Mouse (Mus musculus): ENCODE results near the gene Rnf115.
"Not testable (repeated sequence)": the region's sequence is repeated elsewhere in the genome, so short reads cannot be mapped to it uniquely, and the experiment has no call there.

Rnf115 gene

GRCm38 (mm10) chr3:96707903-96708683, 19.4 kb upstream of the Rnf115 start, which contains the start of gene Nudt17:
Gene Nudt17, minus strand, starts transcription at chr3:96708562.
- DNase-seq (ENCODE audit: low spot score) = peak; percentile 62

GRCm38 (mm10) chr3:96708684-96709064, 18.8 kb upstream of the Rnf115 start:
- DNase-seq (ENCODE audit: low spot score) = no peak

DNA sequence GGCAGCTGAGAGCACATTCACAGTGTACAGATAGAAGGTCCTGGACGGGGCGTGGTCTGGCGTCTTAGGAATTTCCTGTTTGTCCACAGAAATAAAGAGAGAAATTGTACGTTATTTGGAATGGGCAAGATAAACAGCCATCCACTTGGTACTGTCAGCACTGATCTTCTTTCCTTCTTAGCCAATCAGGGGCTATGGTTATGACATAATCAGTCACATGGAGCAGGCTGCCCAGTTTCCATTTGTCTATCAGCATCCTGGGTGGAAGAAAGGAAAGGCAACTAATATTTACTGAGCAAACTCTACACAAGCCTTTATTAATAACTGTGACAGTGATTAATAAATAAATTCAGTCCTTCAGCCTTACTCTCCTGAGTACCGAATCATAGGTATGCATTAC, 13.2 kb upstream of the Rnf115 start:
- DNase-seq (ENCODE audit: low spot score) = no peak

GRCm38 (mm10) chr3:96715854-96716253, 11.6 kb upstream of the Rnf115 start:
- DNase-seq (ENCODE audit: low spot score) = no peak

DNA sequence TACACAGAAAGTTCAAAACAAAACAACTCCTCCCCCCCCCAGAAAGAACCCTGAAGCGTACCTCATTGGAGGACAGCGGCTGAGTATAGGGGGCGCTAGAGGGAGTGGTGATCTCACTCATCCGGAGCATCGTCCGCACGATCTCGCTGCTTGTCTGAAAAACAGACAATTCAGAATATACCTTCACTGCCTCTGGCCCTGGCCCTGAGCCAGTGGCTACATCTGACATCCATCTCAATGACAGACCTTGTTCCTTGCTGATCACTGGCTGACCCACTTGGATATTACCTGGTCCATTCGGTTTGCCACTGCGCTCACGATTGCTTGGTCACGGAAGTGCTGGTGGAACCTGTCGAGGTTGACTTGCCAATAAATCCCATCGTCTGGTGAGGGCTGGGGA, 8.3 kb upstream of the Rnf115 start:
- DNase-seq (ENCODE audit: low spot score) = no peak

DNA sequence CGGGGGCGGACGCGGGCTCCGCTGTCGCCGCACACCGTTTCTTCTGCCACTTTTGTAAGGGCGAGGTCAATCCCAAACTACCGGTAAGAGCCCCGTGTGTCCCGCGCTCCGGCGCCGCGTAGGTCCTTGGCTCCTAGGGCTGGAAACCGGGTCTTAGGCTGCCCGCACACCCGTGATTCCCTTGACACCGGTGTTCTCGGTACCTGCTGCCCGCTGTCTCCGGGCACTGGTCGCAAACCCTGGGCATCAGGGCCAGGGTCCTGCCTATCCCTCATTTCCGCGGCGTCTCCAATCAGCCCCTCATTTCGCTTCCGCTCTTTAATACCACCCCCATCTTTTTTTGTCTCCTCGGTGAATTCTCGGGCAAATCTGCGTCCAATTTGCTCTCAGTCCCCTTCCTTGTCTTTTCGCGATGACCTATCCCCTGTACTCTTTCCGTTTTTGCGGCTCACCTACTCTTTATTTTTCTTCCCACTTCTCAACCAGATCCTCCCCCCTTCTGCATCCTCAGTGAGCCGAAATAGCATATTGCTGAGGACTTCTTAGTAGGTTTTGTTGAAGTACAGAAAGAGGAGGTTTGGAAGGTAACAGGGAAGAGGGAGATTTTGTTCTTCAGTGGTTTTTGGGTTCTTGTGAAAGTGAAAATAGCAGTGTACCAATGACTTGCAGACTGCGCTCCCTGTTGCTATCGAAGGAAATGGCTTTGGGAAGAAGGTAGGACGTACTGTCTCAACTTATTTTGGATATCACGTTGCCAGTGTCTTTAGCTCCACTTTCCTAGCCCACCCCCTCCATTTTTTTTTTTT, 567 bp downstream of the Rnf115 start:
- DNase-seq (ENCODE audit: low spot score) = no peak

DNA sequence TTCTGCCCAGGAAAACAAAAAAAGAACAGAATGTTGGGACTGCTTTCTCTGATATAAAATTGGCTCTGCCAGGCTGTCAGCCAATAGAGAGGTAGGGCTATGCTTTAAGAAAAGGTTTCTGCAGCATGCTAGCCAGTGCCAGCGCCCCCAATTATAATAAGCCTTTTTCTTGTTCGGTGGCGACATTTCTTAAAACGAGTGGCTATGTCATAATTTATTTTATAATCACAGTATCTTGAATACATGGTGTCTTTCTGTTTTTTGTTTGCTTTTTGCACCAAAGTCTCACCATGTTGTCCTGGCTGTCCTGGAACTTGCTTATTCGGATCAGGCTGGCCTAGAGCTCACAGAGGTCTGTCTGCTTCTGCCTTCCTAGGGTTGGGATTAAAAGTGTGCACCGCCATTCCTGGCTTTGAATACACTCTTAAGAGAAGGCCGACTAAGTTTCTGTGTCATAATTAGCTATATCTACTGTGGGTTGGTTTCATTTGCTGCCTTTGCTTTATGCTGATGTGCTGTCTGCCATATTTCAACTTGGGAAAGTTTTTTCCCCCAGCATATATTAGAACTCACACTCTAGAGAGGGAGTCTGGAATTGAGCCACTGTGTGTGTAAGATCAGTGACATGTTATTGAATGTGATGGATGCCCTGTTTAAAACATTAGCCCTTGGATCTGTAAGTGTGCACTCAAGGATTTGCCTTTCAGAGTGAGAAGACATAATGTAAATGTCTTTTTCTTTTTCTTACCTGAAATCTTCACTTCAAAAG, 1.4 kb downstream of the Rnf115 start:
- DNase-seq (ENCODE audit: low spot score) = no peak

- DNase-seq (ENCODE audit: low spot score) = no peak
These were observed 1.9 kb downstream of the Rnf115 start for GRCm38 (mm10) chr3:96729403-96729784.

DNA sequence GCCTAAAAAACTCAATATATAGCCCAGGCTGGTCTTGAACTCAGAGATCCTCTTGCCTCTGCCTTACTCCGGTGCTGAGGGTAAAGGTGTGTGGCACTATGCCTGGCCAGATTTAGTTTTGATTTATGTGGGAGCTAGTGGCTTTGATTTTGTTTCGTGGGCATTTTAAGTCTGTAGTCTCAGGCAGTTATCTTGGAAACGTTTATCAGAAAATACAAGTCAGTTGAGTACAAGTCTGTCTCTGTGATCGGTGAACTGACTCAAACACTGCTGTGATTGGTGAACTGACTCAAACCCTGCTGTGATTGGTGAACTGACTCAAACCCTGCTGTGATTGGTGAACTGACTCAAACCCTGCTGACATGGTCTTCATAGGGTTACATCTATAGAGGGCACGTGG, 3.3 kb downstream of the Rnf115 start:
- no peak for DNase-seq (ENCODE audit: low spot score)

- no peak for DNase-seq (ENCODE audit: low spot score)
These were observed 6.5 kb downstream of the Rnf115 start for GRCm38 (mm10) chr3:96733984-96734383.

DNA sequence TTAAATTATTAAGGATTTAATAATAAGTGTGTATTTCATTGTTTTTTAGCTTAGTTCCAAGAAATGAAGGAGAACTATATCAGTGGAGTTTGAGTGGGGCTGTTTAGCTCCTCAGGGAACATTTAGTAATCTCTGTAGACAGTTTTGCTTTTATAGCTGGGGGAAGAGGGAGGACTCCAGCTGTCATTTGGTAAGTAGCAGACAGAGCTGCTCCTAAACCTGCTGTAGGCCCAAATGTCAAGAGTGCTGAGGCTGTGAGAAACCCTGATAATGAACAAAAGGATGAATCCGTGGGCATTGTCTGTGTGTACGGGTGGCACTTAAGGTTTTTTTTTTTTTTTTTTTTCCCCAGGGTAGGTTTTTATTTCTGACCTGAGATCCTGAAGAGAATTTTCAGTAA, 7.7 kb downstream of the Rnf115 start:
- DNase-seq (ENCODE audit: low spot score) = no peak

DNA sequence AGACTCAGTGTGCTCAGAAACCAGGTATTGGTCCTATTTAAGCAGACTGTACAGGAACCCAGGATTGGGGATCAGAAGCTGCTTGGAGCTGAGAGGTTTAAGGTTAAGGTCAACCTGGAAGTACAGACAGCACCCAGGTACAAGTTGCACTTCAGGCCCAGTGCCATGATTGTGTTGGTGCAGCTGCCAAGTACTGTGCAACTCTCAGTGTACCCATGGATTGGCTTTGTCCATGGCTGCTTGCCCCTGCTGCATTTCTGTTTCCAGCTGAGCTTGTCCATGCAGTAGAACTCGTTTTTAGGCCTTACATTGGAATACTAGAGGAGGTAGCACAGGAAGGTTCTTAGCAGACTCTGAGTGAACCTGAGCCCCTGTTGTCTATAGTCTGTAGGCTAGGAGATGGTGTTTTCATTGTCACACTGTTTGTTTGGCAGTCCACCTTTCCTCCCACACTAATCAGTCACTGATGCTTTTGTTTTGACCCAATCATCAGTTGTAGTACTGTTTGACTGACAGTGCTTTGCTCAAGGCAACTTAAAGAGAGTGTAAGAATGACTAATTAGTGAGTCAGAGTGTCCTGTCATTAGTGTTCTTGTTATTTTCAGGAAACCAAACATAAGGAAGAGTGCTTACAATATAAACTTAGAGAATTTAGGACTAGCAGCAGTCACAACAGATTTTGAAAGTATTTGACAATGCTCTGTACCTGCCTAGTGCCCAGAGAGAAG, 9.7 kb downstream of the Rnf115 start:
- DNase-seq (ENCODE audit: low spot score) = no peak

DNA sequence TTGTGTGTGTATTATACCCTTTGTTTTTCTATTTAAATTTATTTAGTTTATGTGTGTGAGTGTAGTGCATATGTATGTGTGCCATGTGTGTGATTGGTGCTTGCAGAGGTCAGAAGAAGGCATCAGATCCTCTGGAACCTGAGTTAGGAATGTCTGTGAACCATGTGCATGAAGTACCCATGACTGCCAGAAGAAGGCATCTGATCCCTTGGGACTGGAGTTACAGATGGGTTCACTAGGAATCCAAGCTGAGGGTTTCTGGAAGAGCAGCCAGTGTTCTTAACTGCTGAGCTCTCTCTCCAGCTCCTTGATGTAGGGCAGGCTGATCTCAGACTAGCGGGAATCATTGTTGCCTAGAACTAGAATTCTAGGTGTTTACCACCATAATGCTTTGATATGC, 10.5 kb downstream of the Rnf115 start:
- no peak for DNase-seq (ENCODE audit: low spot score)

DNA sequence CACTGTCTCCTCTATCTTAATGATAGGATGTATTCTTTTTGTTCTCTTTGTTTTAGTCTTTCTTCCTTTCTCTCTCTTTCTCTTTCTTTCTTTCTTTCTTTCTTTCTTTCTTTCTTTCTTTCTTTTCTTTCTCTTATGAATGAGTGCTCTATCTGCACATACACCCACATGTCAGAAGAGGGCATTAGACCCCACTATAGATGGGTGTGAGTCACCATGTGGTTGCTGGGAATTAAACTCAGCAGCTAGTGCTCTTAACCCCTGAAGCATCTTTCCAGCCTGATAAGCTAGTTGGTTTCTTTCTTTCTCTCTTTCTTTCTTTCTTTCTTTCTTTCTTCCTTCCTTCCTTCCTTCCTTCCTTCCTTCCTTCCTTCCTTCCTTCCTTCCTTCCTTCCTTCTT, 12.8 kb downstream of the Rnf115 start:
- not testable (repeated sequence) for DNase-seq (ENCODE audit: low spot score)

DNA sequence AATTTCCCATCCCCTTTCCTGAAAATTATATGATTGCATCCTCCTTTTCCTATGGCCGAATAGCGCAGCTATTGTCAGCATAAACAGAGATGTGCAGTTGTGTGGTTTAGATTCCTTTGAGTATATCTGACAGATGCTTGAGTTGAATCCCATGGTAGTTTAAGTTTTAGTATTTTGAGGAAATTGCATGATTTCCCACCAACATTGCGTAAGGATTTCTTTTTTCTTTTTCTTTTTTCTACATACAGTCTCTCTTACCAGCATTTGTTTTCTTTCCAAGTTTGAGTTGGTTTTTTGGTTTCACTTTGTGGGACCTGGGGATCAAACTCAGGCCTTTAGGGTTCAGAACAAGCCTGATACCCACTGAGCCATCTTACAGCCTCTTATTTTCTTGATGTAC, 16.9 kb downstream of the Rnf115 start:
- DNase-seq (ENCODE audit: low spot score) = no peak

DNA sequence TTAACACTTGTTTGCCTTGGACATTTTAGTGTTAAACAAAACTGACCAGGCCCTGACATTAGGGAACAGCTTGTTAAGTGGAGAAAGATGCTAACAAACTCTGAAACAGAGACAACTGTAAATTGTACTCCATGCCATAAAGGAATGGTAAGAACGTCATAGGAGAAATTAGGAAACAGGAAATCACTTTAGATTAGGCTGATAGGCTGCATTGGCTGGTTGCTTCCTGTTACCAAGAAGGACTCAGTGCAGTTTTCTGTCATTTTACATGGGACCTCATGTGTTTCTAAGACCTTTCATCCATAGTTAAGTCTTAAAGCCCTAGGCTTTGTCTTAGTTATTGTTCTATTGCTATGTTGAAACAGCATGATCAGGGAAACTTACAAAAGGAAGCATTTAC, 19.4 kb downstream of the Rnf115 start:
- DNase-seq (ENCODE audit: low spot score) = no peak

GRCm38 (mm10) chr3:96755935-96756334, 28.5 kb downstream of the Rnf115 start:
- no peak for DNase-seq (ENCODE audit: low spot score)

DNA sequence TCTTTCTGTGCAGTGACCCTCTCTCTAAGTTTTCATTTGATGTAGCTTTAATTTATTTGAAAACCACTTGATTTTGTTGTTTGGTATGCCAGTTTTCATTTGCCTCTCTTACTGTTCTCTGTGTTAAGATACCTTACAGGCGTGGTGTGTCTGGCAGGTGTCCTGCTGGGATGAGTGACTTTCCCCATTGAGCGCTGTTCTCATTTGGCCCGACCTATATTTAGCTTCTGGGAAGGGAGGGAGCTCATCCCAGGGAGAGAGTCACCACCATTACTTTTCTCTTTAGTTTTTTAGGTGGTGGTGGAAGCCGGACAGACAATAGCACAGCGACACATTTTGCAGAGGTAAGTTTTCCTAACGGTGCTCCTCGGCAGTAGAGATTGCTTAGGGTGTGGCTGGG, 30.2 kb downstream of the Rnf115 start:
- no peak for DNase-seq (ENCODE audit: low spot score)

GRCm38 (mm10) chr3:96759695-96760094, 32.2 kb downstream of the Rnf115 start:
- DNase-seq (ENCODE audit: low spot score) = no peak

GRCm38 (mm10) chr3:96764528-96764927, 37.1 kb downstream of the Rnf115 start:
- no peak for DNase-seq (ENCODE audit: low spot score)

DNA sequence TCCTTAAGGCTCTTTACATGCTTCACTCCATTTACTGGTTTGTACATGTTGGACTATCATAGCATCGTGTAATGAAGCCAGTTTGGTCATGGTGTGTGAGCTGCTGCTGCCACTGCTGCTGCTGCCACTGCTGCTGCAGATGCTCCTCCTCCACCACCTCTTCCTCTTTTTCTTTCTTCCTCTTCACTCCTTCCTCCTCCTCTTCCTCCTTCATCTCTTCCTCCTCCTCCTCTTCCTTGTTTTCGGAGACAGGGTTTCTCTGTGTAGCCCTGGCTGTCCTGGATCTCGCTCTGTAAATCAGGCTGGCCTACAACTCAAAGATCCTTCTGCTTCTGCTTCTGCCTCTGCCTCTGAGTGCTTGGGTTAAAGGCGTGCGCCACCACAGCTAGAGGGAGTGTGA, 42.5 kb downstream of the Rnf115 start:
- DNase-seq (ENCODE audit: low spot score) = no peak

DNA sequence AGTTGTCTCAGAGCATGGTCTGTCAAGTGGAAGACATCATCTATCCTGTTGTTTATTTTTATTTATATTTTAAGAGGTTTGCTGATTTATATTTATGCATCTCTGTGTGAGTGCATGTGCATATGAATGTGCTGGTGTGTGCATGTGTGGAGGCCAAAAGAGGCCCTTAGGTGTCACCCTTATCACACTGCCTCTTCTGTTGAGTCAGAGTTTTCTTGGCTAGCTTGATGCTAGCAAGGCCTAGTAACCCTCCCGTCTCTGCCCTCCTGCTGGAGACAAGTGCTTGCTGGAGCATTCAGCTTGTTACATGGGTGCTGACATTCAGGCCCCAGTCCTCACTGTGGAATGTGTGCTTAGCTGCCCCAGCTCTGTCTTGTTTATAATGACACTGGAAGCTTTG, 45.5 kb downstream of the Rnf115 start:
- no peak for DNase-seq (ENCODE audit: low spot score)

Measured in ovary, postnatal 10 days (tissue).